Mouse (Mus musculus): ENCODE results near the gene Ehd4.

- TF ChIP-seq CTCF (IDR thresholded peaks at IDR 0.05; ENCODE audit: borderline replicate concordance, extremely low read depth, insufficient read depth, insufficient read length) (no peak), POLR2A (IDR thresholded peaks at IDR 0.05; ENCODE audit: borderline replicate concordance, extremely low read depth, insufficient read depth, insufficient read length, poor library complexity, severe bottlenecking) (no peak)
Observed at GRCm38 (mm10) chr2:120105861-120106260, 48.5 kb downstream of the Ehd4 start.
